Mouse (Mus musculus) MEL (cell line): ENCODE measurements around the gene Dnmt3c. TPM values are rescaled to one million over a fixed set of nuclear protein-coding genes. Genes with fewer than 3 reads are reported as not detected.
"Not testable (repeated sequence)": the region's sequence is repeated elsewhere in the genome, so short reads cannot be mapped to it uniquely, and the experiment has no call there.

Experiments
- DNase-seq: peaks from one replicate; pipeline ENCODE4 v3.0.0; 2011; ENCODE audit warnings: low read depth, low spot score
- H3K27ac ChIP-seq: 2 replicates; pipeline ENCODE4 v1.5.1; 2012; ENCODE audit warnings: low read depth, mild to moderate bottlenecking, control low read depth, low read length, moderate library complexity; ENCODE audit not compliant: control insufficient read depth
- H3K27me3 ChIP-seq, 2 experiments: fragments of 150-350 bp in 1 of 2; sonication (generic) in 1 of 2; 2 replicates each; pipeline ENCODE4 v1.6.1; 2012; ENCODE audit warnings: low read length in 2 of 2, mild to moderate bottlenecking in 2 of 2, improper control_type of control experiment in 1 of 2, moderate library complexity in 1 of 2; ENCODE audit not compliant: insufficient read depth in 2 of 2, control insufficient read depth in 1 of 2
- H3K36me3 ChIP-seq, 2 experiments: 2 replicates each; pipeline ENCODE4 v1.6.1; 2012 to 2014; ENCODE audit warnings: low read length in 2 of 2, improper control_type of control experiment in 1 of 2, inconsistent platforms in 1 of 2, mild to moderate bottlenecking in 1 of 2; ENCODE audit not compliant: insufficient read depth in 2 of 2, control insufficient read depth in 1 of 2
- H3K4me1 ChIP-seq, 2 experiments: fragments of 150-350 bp in 1 of 2; sonication (generic) in 1 of 2; 2 replicates each; pipeline ENCODE4 v1.6.1; 2012; ENCODE audit warnings: low read length in 2 of 2, improper control_type of control experiment in 1 of 2, mild to moderate bottlenecking in 1 of 2; ENCODE audit not compliant: insufficient read depth in 2 of 2, control insufficient read depth in 1 of 2
- H3K4me3 ChIP-seq, 2 experiments: fragments of 150-350 bp in 1 of 2; sonication (generic) in 1 of 2; 2 replicates each; pipeline ENCODE4 v1.5.1; 2012; ENCODE audit warnings: low read depth in 2 of 2, low read length in 2 of 2, mild to moderate bottlenecking in 2 of 2, moderate library complexity in 2 of 2, control low read depth in 1 of 2, improper control_type of control experiment in 1 of 2; ENCODE audit not compliant: control insufficient read depth in 1 of 2, insufficient read depth in 1 of 2
- H3K79me2 ChIP-seq: 2 replicates; pipeline ENCODE4 v1.6.1; 2012; ENCODE audit warnings: mild to moderate bottlenecking, low read length, moderate library complexity; ENCODE audit not compliant: control insufficient read depth, poor library complexity, insufficient read depth
- H3K9ac ChIP-seq: 2 replicates; pipeline ENCODE4 v1.6.1; 2012; ENCODE audit warnings: low read depth, mild to moderate bottlenecking, control low read depth, low read length, moderate library complexity; ENCODE audit not compliant: control insufficient read depth, poor library complexity, severe bottlenecking
- H3K9me3 ChIP-seq: fragments of 150-350 bp; sonication (generic); replicated peaks from 2 replicates; pipeline ENCODE4 v1.6.1; 2012; ENCODE audit warnings: mild to moderate bottlenecking, low read length, improper control_type of control experiment, moderate library complexity; ENCODE audit not compliant: insufficient read depth
- BHLHE40 ChIP-seq: IDR thresholded peaks from 2 replicates; pipeline ENCODE4 v1.6.1; 2012; ENCODE audit warnings: low read depth, mild to moderate bottlenecking, inconsistent platforms, low read length, improper control_type of control experiment, borderline replicate concordance
- CHD2 ChIP-seq: IDR thresholded peaks from 2 replicates; pipeline ENCODE4 v1.6.1; 2011; ENCODE audit warnings: low read length, improper control_type of control experiment
- CTCF ChIP-seq, 3 experiments: IDR thresholded peaks in 2 of 3; conservative IDR thresholded peaks in 1 of 3; 2 replicates each; pipeline ENCODE4 v1.5.1; 2011 to 2012; ENCODE audit warnings: low read length in 3 of 3, low read depth in 2 of 3, mild to moderate bottlenecking in 2 of 3, improper control_type of control experiment in 1 of 3, inconsistent platforms in 1 of 3, mixed read lengths in 1 of 3, moderate library complexity in 1 of 3; ENCODE audit not compliant: control insufficient read depth in 1 of 3, insufficient read depth in 1 of 3, poor library complexity in 1 of 3, severe bottlenecking in 1 of 3
- ELF1 ChIP-seq: IDR thresholded peaks from 2 replicates; pipeline ENCODE4 v1.6.1; 2014; ENCODE audit warnings: low read depth, mild to moderate bottlenecking, inconsistent platforms, low read length, improper control_type of control experiment, moderate library complexity
- ETS1 ChIP-seq: IDR thresholded peaks from 2 replicates; pipeline ENCODE4 v1.6.1; 2012; ENCODE audit warnings: low read depth, mild to moderate bottlenecking, inconsistent platforms, low read length, improper control_type of control experiment, moderate library complexity
- HCFC1 ChIP-seq: IDR thresholded peaks from 2 replicates; pipeline ENCODE4 v1.6.1; 2012; ENCODE audit warnings: low read depth, mild to moderate bottlenecking, inconsistent platforms, low read length, improper control_type of control experiment, moderate library complexity
- MAX ChIP-seq: IDR thresholded peaks from 2 replicates; pipeline ENCODE4 v1.6.1; 2011; ENCODE audit warnings: low read length, improper control_type of control experiment
- MAZ ChIP-seq: IDR thresholded peaks from 2 replicates; pipeline ENCODE4 v1.6.1; 2012; ENCODE audit warnings: low read depth, mild to moderate bottlenecking, inconsistent platforms, low read length, improper control_type of control experiment
- NELFE ChIP-seq: IDR thresholded peaks from 2 replicates; pipeline ENCODE4 v1.6.1; 2011; ENCODE audit warnings: low read depth, low read length, improper control_type of control experiment
- NRF1 ChIP-seq: IDR thresholded peaks from 2 replicates; pipeline ENCODE4 v1.6.1; 2014; ENCODE audit warnings: low read depth, mild to moderate bottlenecking, inconsistent platforms, low read length, improper control_type of control experiment, moderate library complexity; ENCODE audit not compliant: poor library complexity, insufficient read depth, severe bottlenecking
- POLR2AphosphoS2 ChIP-seq: IDR thresholded peaks from 2 replicates; pipeline ENCODE4 v1.6.1; 2011; ENCODE audit warnings: low read length, improper control_type of control experiment
- RAD21 ChIP-seq: IDR thresholded peaks from 2 replicates; pipeline ENCODE4 v1.6.1; 2011; ENCODE audit warnings: mild to moderate bottlenecking, low read depth, low read length, improper control_type of control experiment
- RCOR1 ChIP-seq: IDR thresholded peaks from 2 replicates; pipeline ENCODE4 v1.6.1; 2012; ENCODE audit warnings: low read depth, mild to moderate bottlenecking, inconsistent platforms, low read length, improper control_type of control experiment
- SMC3 ChIP-seq: IDR thresholded peaks from 2 replicates; pipeline ENCODE4 v1.6.1; 2011; ENCODE audit warnings: low read depth, low read length, improper control_type of control experiment
- TAL1 ChIP-seq: IDR thresholded peaks from 2 replicates; pipeline ENCODE4 v1.6.1; 2012; ENCODE audit warnings: mild to moderate bottlenecking, inconsistent platforms, low read length, moderate library complexity, mixed read lengths
- TBP ChIP-seq: IDR thresholded peaks from 2 replicates; pipeline ENCODE4 v1.8.0; 2011; ENCODE audit warnings: low read depth, low read length, improper control_type of control experiment
- TCF12 ChIP-seq: IDR thresholded peaks from 2 replicates; pipeline ENCODE4 v1.6.1; 2014; ENCODE audit warnings: low read depth, mild to moderate bottlenecking, inconsistent platforms, low read length, improper control_type of control experiment, moderate library complexity
- USF1 ChIP-seq: IDR thresholded peaks from 2 replicates; pipeline ENCODE4 v1.6.1; 2014; ENCODE audit warnings: low read depth, mild to moderate bottlenecking, inconsistent platforms, low read length, improper control_type of control experiment, moderate library complexity
- USF2 ChIP-seq, 2 experiments: IDR thresholded peaks; 2 replicates each; pipeline ENCODE4 v1.6.1; 2011 to 2012; ENCODE audit warnings: improper control_type of control experiment in 2 of 2, low read length in 2 of 2, borderline replicate concordance in 1 of 2, inconsistent platforms in 1 of 2, low read depth in 1 of 2, mild to moderate bottlenecking in 1 of 2; ENCODE audit not compliant: insufficient read depth in 1 of 2
- ZC3H11A ChIP-seq: IDR thresholded peaks from 2 replicates; pipeline ENCODE4 v1.6.1; 2012; ENCODE audit warnings: low read depth, mild to moderate bottlenecking, inconsistent platforms, low read length, improper control_type of control experiment
- ZMIZ1 ChIP-seq: IDR thresholded peaks from 2 replicates; pipeline ENCODE4 v1.6.1; 2012; ENCODE audit warnings: low read depth, mild to moderate bottlenecking, inconsistent platforms, low read length, improper control_type of control experiment, moderate library complexity
- ZNF384 ChIP-seq: IDR thresholded peaks from 2 replicates; pipeline ENCODE4 v1.6.1; 2012; ENCODE audit warnings: low read depth, mild to moderate bottlenecking, inconsistent platforms, low read length, improper control_type of control experiment
- polyA plus RNA-seq, 2 experiments: library from polyadenylated mRNA; stranded (reverse) in 1 of 2; unstranded in 1 of 2; fragments of >175 nt in 1 of 2; fragments of >200 nt in 1 of 2; gene quantifications; 2 replicates each; pipeline versions ENCODE4 v1.2.1 to v1.2.4; 2012; ENCODE audit warnings: low replicate concordance in 2 of 2, low read depth in 1 of 2; ENCODE audit not compliant: insufficient read length in 2 of 2, insufficient read depth in 1 of 2, missing spikeins in 1 of 2
- total RNA-seq: library from RNA; depleted of rRNA; stranded (reverse); fragments of 300-350 nt; gene quantifications from 2 replicates; pipeline ENCODE4 v1.2.3, GENCODE M21; 2012

Dnmt3c gene
- total and polyA plus RNA-seq, 3 experiments = 0.45 to 0.65 TPM; not detected in 1

DNA sequence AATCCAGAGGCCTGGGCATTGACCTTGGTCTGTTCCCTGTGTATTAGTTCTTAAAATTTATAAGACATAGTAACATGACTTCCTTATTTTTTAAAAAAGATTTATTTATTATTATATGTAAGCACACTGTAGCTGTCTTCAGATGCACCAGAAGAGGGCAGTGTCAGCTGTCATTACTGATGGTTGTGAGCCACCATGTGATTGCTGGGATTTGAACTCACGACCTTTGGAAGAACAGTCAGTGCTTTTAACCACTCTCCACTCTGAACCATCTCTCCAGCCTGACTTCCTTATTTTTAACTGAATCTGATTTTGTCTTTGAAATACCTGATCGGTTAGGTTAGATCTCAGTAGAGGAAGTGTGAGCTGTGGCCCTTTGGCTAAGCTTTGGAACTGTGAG, 23.8 kb upstream of the Dnmt3c start:
- Histone ChIP-seq H3K9me3 (no peaks in the 10 kb centered on the region), H3K36me3 (peaks cover 0 to 19% of the 10 kb centered on the region in 2 experiments; a peak in 2 of 4 replicates), H3K79me2 (no peaks in the 10 kb centered on the region), H3K27ac (no peak overlapping the region), H3K9ac (no peak overlapping the region), H3K27me3 (no peaks in the 10 kb centered on the region), H3K4me1 (peaks cover 12 to 20% of the 10 kb centered on the region in 2 experiments), H3K4me3 (no peak overlapping the region)
- DNase-seq = peak; percentile 56
- no peak for TF ChIP-seq NELFE
- no peak for TF ChIP-seq MAZ
- TF ChIP-seq RAD21 = peak; percentile 47
- peak; percentile 30; the same call in 1 of the 2 replicates for TF ChIP-seq ZC3H11A
- no peak for TF ChIP-seq BHLHE40
- no peak for TF ChIP-seq NRF1
- TF ChIP-seq RCOR1 = peak; percentile 63
- peak; percentile 31; the same call in 1 of the 2 replicates for TF ChIP-seq SMC3
- TF ChIP-seq USF2 (IDR thresholded peaks at IDR 0.05; ENCODE audit: borderline replicate concordance in 1 of 2, insufficient read depth in 1 of 2, low read depth in 1 of 2, low read length in 2 of 2) = no peak
- no peak for TF ChIP-seq TCF12
- no peak for TF ChIP-seq TBP
- TF ChIP-seq TAL1 = no peak
- TF ChIP-seq HCFC1 = no peak
- TF ChIP-seq USF1 = peak; percentile 28; the same call in 1 of the 2 replicates
- no peak for TF ChIP-seq ELF1
- TF ChIP-seq CHD2 = no peak
- TF ChIP-seq ETS1 = no peak
- peak; percentile 10 to 45 (median 11); a peak in 2 of 6 replicates for TF ChIP-seq CTCF (IDR thresholded peaks at IDR 0.05 in 2 of 3, conservative IDR thresholded peaks at IDR 0.05 in 1 of 3; ENCODE audit: control insufficient read depth in 1 of 3, insufficient read depth in 1 of 3, low read depth in 2 of 3, low read length in 3 of 3, poor library complexity in 1 of 3, severe bottlenecking in 1 of 3)
- TF ChIP-seq ZMIZ1 = no peak
- TF ChIP-seq POLR2AphosphoS2 = no peak
- TF ChIP-seq MAX = no peak
- TF ChIP-seq ZNF384 = no peak

DNA sequence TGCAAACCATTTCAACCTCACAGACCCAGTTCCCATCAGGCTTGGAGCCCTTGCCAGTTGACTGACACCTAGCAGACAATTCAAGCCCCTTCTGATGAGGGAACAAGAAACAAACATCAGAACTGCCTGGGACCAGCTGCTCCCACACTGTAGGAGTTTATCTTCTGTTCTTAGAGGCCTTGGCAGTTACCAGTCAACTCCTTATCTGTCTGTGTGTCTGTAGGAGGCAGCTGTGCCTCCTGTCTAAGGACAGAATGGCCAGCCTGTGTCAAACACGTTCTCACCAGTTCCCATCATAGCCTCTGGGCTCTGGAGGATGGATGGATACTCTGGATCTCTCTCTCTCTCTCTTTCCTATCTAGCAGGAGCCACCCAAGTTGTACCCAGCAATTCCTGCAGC, 21.1 kb upstream of the Dnmt3c start:
- H3K4me1 ChIP-seq = peaks cover 13 to 25% of the 10 kb centered on the region in 2 experiments
- not testable (repeated sequence) for H3K27me3 ChIP-seq, H3K4me3 ChIP-seq, H3K79me2 ChIP-seq, H3K9me3 ChIP-seq, DNase-seq, H3K27ac ChIP-seq, H3K9ac ChIP-seq
- peaks cover 0 to 23% of the 10 kb centered on the region in 2 experiments; a peak in 2 of 4 replicates for H3K36me3 ChIP-seq
- TF ChIP-seq TCF12 = 0 out of 2 replicates have a peak, but pooled peaks have one; percentile 6
